ENCODE assay signal across 9 mouse cellular contexts in the genomic region with DNA sequence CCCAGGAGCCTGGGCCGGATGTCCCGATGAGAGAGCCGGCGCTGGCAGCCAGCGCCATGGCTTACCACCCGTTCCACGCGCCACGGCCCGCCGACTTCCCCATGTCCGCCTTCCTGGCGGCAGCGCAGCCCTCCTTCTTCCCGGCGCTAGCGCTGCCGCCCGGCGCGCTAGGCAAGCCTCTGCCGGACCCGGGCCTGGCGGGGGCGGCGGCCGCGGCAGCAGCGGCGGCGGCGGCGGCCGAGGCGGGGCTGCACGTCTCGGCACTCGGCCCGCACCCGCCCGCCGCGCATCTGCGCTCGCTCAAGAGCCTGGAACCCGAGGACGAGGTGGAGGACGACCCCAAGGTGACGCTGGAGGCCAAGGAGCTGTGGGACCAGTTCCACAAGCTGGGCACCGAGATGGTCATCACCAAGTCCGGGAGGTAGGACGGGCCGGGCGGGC. TPM values are rescaled to one million over a fixed set of nuclear protein-coding genes. Genes with fewer than 3 reads are reported as not detected.
DNase-seq lines count a peak whose midpoint lies in the region; ATAC-seq and TF ChIP-seq lines count a peak whose summit lies in the region.
"Had no signal": no experiment of that assay in that cellular context is flagged by ENCODE, and none has a peak within 500 bp of the region (broad histone marks: within the 10 kb centered on the region; RNA-seq: fewer than 3 reads in every experiment).

No protein-coding gene starts in this region.

- peaks cover 7% of the 10 kb centered on the region; the same call in 1 of the 2 replicates for H3K36me3 ChIP-seq in heart, embryonic 10.5 days
- no peaks in the 10 kb centered on the region for H3K36me3 ChIP-seq in hindbrain, embryonic 14.5 days (replicated peaks; ENCODE audit: control insufficient read depth, insufficient read depth)
- peaks cover 20% of the 10 kb centered on the region for H3K36me3 ChIP-seq in lung, postnatal 0 days (ENCODE audit: insufficient read depth, low read length)

- H3K4me1 ChIP-seq in heart, embryonic 10.5 days, result peaks cover 75% of the 10 kb centered on the region
- H3K4me1 ChIP-seq in brown adipose tissue, adult 24 weeks (ENCODE audit: control insufficient read depth, insufficient read depth, insufficient read length, low read length), result no peaks in the 10 kb centered on the region
- H3K4me1 ChIP-seq in hindbrain, embryonic 14.5 days (replicated peaks; ENCODE audit: control insufficient read depth, insufficient read depth, low read length), result peaks cover 5% of the 10 kb centered on the region
- H3K4me1 ChIP-seq in lung, postnatal 0 days (ENCODE audit: insufficient read depth, low read depth, low read length), result peaks cover 12% of the 10 kb centered on the region

- no peak for ATAC-seq in hindbrain, embryonic 14.5 days (ENCODE audit: low FRiP score)
- 0 out of 2 replicates have a peak, but pooled peaks have one; percentile 1 for ATAC-seq in lung, postnatal 0 days
- ATAC-seq in activated CD4-positive, CD25-positive, alpha-beta regulatory T cell, adult 4 months, result no peak

- no peak for DNase-seq in heart, embryonic 10.5 days (ENCODE audit: low spot score)
- DNase-seq in heart, postnatal 25 days (ENCODE audit: low spot score), result no peak
- DNase-seq in hindbrain, embryonic 14.5 days (ENCODE audit: low spot score), result no peak
- peak; percentile 59 for DNase-seq in lung, postnatal 0 days (ENCODE audit: low spot score)
- DNase-seq in left cerebral cortex, adult 9 months (ENCODE audit: low spot score in 2 of 2), result no peak
- no peak for DNase-seq in left cerebral cortex, postnatal 14 days (ENCODE audit: low spot score in 2 of 2)

- WGBS in heart, embryonic 10.5 days, result 0% methylated on average over 43 of the region's 54 CpGs
- 0% methylated on average over 33 of the region's 54 CpGs for WGBS in hindbrain, embryonic 14.5 days
- WGBS in lung, postnatal 0 days, result under 1% methylated on average over 15 of the region's 54 CpGs

- no peak for TF ChIP-seq EP300 in lung, postnatal 0 days (IDR thresholded peaks at IDR 0.05)

- H3K27me3 ChIP-seq in heart, embryonic 10.5 days (ENCODE audit: insufficient read depth, poor library complexity, severe bottlenecking), result peaks cover 99% of the 10 kb centered on the region
- H3K27me3 ChIP-seq in hindbrain, embryonic 14.5 days (ENCODE audit: control insufficient read depth, insufficient read depth, low read length), result peaks cover 86% of the 10 kb centered on the region
- H3K27me3 ChIP-seq in lung, postnatal 0 days (replicated peaks; ENCODE audit: insufficient read depth, low read length), result peaks cover 29% of the 10 kb centered on the region

- H3K9ac ChIP-seq in hindbrain, embryonic 14.5 days, result peak overlapping the region; percentile 50; the same call in 1 of the 2 replicates
- H3K9ac ChIP-seq in lung, postnatal 0 days (replicated peaks; ENCODE audit: low read depth), result peak overlapping the region; percentile 84

- H3K9me3 ChIP-seq in heart, embryonic 10.5 days, result no peaks in the 10 kb centered on the region
- H3K9me3 ChIP-seq in hindbrain, embryonic 14.5 days (ENCODE audit: control insufficient read depth, low read length), result no peaks in the 10 kb centered on the region
- no peaks in the 10 kb centered on the region for H3K9me3 ChIP-seq in lung, postnatal 0 days (ENCODE audit: low read length)

- intact Hi-C loops in heart, postnatal 25 days (cut with DNase I), result no loop called here
- intact Hi-C loops in left cerebral cortex, postnatal 14 days (cut with DNase I), result loop anchor here (5.0 kb wide), 1 partner anchor 1316 kb away; no protein-coding TSS in a partner anchor

- H3K4me3 ChIP-seq in heart, embryonic 10.5 days, result peak overlapping the region; percentile 75
- peak overlapping the region; percentile 57 for H3K4me3 ChIP-seq in brown adipose tissue, adult 24 weeks (ENCODE audit: insufficient read depth, low read depth, low read length)
- H3K4me3 ChIP-seq in hindbrain, embryonic 14.5 days (replicated peaks; ENCODE audit: low read length), result peak overlapping the region; percentile 27
- H3K4me3 ChIP-seq in lung, postnatal 0 days (ENCODE audit: low read depth, low read length), result peak overlapping the region; percentile 63

- TF ChIP-seq CTCF in lung, postnatal 0 days (IDR thresholded peaks at IDR 0.05), result no peak

- peak overlapping the region; percentile 91 for H3K27ac ChIP-seq in heart, embryonic 10.5 days
- H3K27ac ChIP-seq in brown adipose tissue, adult 24 weeks (replicated peaks; ENCODE audit: low read depth, low read length), result no peak overlapping the region
- no peak overlapping the region; the same call in 1 of the 2 replicates for H3K27ac ChIP-seq in hindbrain, embryonic 14.5 days
- peak overlapping the region; percentile 97 for H3K27ac ChIP-seq in lung, postnatal 0 days (ENCODE audit: low read length)

- peak overlapping the region; percentile 54 for H3K4me2 ChIP-seq in hindbrain, embryonic 14.5 days (replicated peaks)
- H3K4me2 ChIP-seq in lung, postnatal 0 days (replicated peaks; ENCODE audit: low read depth, low read length), result peak overlapping the region; percentile 80

RNA-seq across cellular contexts. Expression of gene Tbx2, which starts 0.8 kb away (rescaled TPM):
- 2.5 and 7.6 TPM in 2 replicates for polyA plus RNA-seq in heart, embryonic 10.5 days (2016; fragmentation: Nextera tagmentation; extraction: Ambion mirVana)
- total RNA-seq in heart, postnatal 25 days (2021), result 1 to 10 TPM; 6.2 to 7.1 TPM
- 1.2 and 1.5 TPM in 2 replicates for polyA plus RNA-seq in brown adipose tissue, adult 24 weeks (2012; ENCODE audit: insufficient read depth, insufficient read length, missing spikeins)
- 2.3 and 2.8 TPM in 2 replicates for polyA plus RNA-seq in hindbrain, embryonic 14.5 days (2014; fragmentation: Nextera tagmentation; extraction: Ambion mirVana)
- polyA plus RNA-seq in lung, postnatal 0 days (2015; fragmentation: Nextera tagmentation; extraction: Ambion mirVana), result 43.6 and 49.6 TPM in 2 replicates
- under 1 TPM in 1 of 2 experiments, not detected in 1; 0.13 TPM for polyA plus RNA-seq in activated CD4-positive, CD25-positive, alpha-beta regulatory T cell, adult 4 months (2017; shearing (Covaris generic))
- total RNA-seq in left cerebral cortex, postnatal 14 days (2021), result 1 to 10 TPM; 2.9 to 3.6 TPM

RNA-seq across cellular contexts. Expression of gene Gm11444, which starts 17.0 kb away (rescaled TPM):
- not detected in 2 replicates for polyA plus RNA-seq in heart, embryonic 10.5 days (2016; fragmentation: Nextera tagmentation; extraction: Ambion mirVana)
- total RNA-seq in heart, postnatal 25 days (2021), result not detected
- polyA plus RNA-seq in brown adipose tissue, adult 24 weeks (2012; ENCODE audit: insufficient read depth, insufficient read length, missing spikeins), result not detected in 2 replicates
- polyA plus RNA-seq in hindbrain, embryonic 14.5 days (2014; fragmentation: Nextera tagmentation; extraction: Ambion mirVana), result not detected in 2 replicates
- not detected in 2 replicates for polyA plus RNA-seq in lung, postnatal 0 days (2015; fragmentation: Nextera tagmentation; extraction: Ambion mirVana)
- 1 to 10 TPM in 1 of 2 experiments, not detected in 1; 1.0 TPM for polyA plus RNA-seq in activated CD4-positive, CD25-positive, alpha-beta regulatory T cell, adult 4 months (2017; shearing (Covaris generic))
- total RNA-seq in left cerebral cortex, postnatal 14 days (2021), result not detected
- total RNA-seq: hematopoietic stem cell, adult 5-6 weeks had no signal

RNA-seq across cellular contexts. Expression of gene Tbx4, which starts 53.1 kb away (rescaled TPM):
- polyA plus RNA-seq in heart, embryonic 10.5 days (2016; fragmentation: Nextera tagmentation; extraction: Ambion mirVana), result 0.80 and 4.1 TPM in 2 replicates
- under 1 TPM in 1 of 2 experiments, not detected in 1; 0.08 TPM for total RNA-seq in heart, postnatal 25 days (2021)
- not detected in 2 replicates for polyA plus RNA-seq in brown adipose tissue, adult 24 weeks (2012; ENCODE audit: insufficient read depth, insufficient read length, missing spikeins)
- polyA plus RNA-seq in hindbrain, embryonic 14.5 days (2014; fragmentation: Nextera tagmentation; extraction: Ambion mirVana), result 0.23 and 0.25 TPM in 2 replicates
- 46.2 and 48.5 TPM in 2 replicates for polyA plus RNA-seq in lung, postnatal 0 days (2015; fragmentation: Nextera tagmentation; extraction: Ambion mirVana)
- polyA plus RNA-seq in activated CD4-positive, CD25-positive, alpha-beta regulatory T cell, adult 4 months (2017; shearing (Covaris generic)), result not detected
- total RNA-seq in left cerebral cortex, postnatal 14 days (2021), result under 1 TPM; 0.59 to 0.61 TPM

Comparison
In these comparisons a context has a peak if more than half of its experiments do, and no peak if none do; other contexts are left out.
1. H3K27ac ChIP-seq: peak in heart, embryonic 10.5 days (single experiment) and lung, postnatal 0 days (single experiment); none in brown adipose tissue, adult 24 weeks (single experiment) and hindbrain, embryonic 14.5 days (single experiment).
2. Peak in every context shown above with its lines, with median percentiles within 50 percentile points of each other: H3K4me3 ChIP-seq.